Mouse (Mus musculus) T-cell, adult 2 months (primary cell): ENCODE data around the gene Sumo2.
"Not testable (repeated sequence)": the region's sequence is repeated elsewhere in the genome, so short reads cannot be mapped to it uniquely, and the experiment has no call there.

ENCODE experiments used
- DNase-seq: peaks from one replicate; pipeline ENCODE4 v3.0.0; 2022; ENCODE audit warnings: low spot score

Gene Sumo2

DNA sequence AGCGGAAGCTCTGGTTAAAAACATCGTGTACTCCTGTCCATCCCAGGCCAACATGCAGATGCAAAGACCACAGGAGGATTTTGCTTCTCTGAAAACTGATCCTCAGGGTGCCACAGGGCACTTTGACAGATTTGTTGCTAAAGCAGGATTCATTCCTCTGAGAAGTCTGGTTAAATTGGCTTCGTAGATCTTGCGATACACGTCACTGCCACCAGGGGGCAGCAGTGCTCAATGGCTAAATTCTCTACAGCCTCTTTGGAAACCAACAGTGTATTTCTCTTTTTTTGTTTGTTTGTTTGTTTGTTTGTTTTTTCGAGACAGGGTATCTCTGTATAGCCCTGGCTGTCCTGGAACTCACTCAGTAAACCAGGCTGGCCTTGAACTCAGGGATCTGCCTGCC, 52.4 kb downstream of the Sumo2 start:
- peak; percentile 74 for DNase-seq

- DNase-seq = no peak
Observed at GRCm38 (mm10) chr11:115483278-115483677, 52.8 kb downstream of the Sumo2 start.

DNA sequence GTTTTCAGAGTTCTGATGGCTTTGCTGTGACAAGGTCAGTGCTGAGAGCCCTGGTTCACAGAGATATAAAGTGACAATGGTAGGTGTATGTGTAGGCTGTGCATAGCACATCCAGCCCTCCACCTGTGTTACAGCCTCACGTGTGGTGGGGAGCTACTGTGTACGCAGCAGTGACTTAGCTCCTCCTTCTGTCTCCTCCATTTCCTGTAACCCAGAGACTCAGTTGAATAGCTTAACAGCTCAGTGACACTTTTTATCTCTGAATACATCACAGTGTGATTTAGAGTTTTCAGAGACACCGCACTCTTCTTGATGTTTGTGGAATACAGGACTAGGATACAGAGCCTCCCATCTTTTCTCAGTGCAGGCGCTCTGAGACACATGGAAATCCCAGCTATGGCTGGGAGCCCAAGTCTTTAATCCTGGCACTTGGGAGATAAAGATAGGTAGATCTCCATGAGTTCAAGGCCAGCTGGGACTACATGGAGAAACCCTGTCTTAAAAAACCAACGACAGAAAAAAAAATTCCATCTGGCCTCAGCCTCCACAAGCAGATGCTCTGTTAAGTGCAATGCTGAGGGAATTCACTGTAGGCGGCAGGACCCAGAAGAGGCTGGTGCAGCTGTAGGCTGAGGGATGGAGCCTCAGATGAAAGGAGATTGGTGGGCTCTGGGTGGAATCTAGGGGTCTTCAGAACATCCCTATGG, 54.4 kb downstream of the Sumo2 start:
- peak; percentile 73 for DNase-seq

GRCm38 (mm10) chr11:115478296-115478938, 57.7 kb downstream of the Sumo2 start:
- DNase-seq = no peak

DNA sequence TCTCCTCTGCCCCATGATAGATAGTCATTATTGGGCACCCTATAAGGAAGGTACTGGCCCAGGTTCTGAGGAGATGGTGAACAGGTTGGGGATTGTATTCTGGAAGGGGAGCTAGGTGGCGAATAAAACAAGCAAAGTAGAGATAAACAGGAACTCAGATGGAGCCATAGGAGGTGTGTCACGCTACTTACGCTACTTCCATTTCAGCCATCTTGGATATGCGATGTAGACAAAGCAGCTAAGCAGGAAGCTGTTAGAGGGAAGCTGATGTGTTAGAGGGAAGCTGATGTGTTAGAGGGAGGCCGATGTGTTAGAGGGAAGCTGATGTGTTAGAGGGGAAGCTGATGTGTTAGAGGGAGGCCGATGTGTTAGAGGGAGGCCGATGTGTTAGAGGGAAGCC, 58.7 kb downstream of the Sumo2 start:
- peak; percentile 48 for DNase-seq

DNA sequence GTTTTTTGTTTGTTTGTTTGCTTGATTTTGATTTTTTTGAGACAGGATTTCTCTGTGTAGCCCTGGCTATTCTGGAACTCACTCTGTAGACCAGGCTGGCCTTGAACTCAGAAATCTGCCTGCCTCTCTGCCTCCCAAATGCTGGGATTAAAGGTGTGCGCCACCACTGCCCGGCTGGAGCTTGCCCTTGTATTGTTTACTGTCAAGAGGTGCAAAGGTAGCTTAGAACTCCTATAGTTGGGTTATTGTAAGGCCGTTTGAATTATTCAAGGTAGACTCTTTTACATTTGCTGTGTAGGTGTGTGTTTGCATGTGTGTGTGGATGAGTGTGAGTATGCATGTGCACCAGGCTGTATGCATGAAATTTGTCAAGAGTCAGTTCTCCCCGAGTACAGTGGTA, 59.4 kb downstream of the Sumo2 start:
- DNase-seq = not testable (repeated sequence)

GRCm38 (mm10) chr11:115475758-115476237, 60.3 kb downstream of the Sumo2 start:
- no peak for DNase-seq

GRCm38 (mm10) chr11:115475025-115475757, 60.9 kb downstream of the Sumo2 start, which contains the start of gene Armc7:
Gene Armc7, plus strand, starts transcription at chr11:115475667.
- DNase-seq = peak; percentile 91

DNA sequence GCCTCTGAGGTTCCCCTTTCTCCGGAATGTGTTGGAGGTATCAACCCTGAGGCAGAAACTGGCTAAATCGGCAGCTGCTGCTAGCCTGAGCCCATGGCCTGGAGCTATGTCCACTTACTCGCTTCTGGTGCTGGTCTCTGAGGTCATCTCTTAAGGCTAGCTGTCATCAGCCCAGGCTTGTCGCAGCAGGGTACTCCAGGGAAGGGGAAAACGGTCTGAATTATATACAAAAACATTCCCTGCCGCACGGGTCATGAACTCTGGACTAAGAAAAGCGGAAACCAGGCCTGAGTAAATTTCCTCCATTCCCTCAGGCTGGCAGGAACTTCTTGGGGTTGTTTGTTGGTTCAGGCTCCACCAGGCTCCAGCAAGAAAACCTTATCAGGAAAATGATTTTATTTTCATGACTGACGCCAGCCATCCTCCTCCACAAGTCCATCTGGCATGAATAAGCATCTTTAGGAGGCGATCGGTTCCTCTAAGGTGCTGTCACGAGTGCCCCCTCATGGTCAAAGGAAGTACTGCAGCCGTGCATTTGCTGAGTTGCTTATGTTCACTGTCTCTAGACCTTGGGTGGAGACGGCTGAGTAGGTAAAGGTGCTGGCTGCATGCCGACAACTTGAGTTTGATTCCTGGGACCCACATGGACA, 62.3 kb downstream of the Sumo2 start:
- DNase-seq = peak; percentile 87
